Mouse (Mus musculus) stomach, postnatal 0 days (tissue): Measurements from ENCODE around the gene Mpp2. TPM values are rescaled to one million over a fixed set of nuclear protein-coding genes. Genes with fewer than 3 reads are reported as not detected.

ENCODE experiments used
- ATAC-seq: fragments of 200-750 bp; cut with Nextera tagmentation; 2 replicates; pipeline ENCODE4 v1.8.0; 2017; ENCODE audit not compliant: low FRiP score, low TSS enrichment
- DNase-seq: peaks from one replicate; pipeline ENCODE4 v3.0.0-alpha.2; 2016; ENCODE audit warnings: low spot score
- H3K27ac ChIP-seq: fragments of 300-500 bp; sonication (generic); replicated peaks from 2 replicates; pipeline ENCODE4 v1.5.1; 2014; ENCODE audit warnings: mild to moderate bottlenecking, control low read depth
- H3K27me3 ChIP-seq: fragments of 300-500 bp; sonication (generic); 2 replicates; pipeline ENCODE4 v1.6.1; 2014; ENCODE audit warnings: low read length; ENCODE audit not compliant: control insufficient read depth, insufficient read depth
- H3K36me3 ChIP-seq: fragments of 300-500 bp; sonication (generic); 2 replicates; pipeline ENCODE4 v1.6.1; 2014; ENCODE audit warnings: low read length, mixed read lengths; ENCODE audit not compliant: control insufficient read depth, insufficient read depth
- H3K4me1 ChIP-seq: fragments of 300-500 bp; sonication (generic); replicated peaks from 2 replicates; pipeline ENCODE4 v1.6.1; 2014; ENCODE audit warnings: antibody characterized with exemption; ENCODE audit not compliant: control insufficient read depth, insufficient read depth
- H3K4me2 ChIP-seq: fragments of 300-500 bp; sonication (generic); replicated peaks from 2 replicates; pipeline ENCODE4 v1.6.1; 2014; ENCODE audit warnings: low read depth, mild to moderate bottlenecking, control low read depth, moderate library complexity
- H3K4me3 ChIP-seq: fragments of 300-500 bp; sonication (generic); 2 replicates; pipeline ENCODE4 v1.5.1; 2014; ENCODE audit warnings: low read depth, low read length, control low read depth
- H3K9ac ChIP-seq: fragments of 300-500 bp; sonication (generic); 2 replicates; pipeline ENCODE4 v1.6.1; 2014; ENCODE audit warnings: mild to moderate bottlenecking, low read length, control low read depth, mixed read lengths
- H3K9me3 ChIP-seq: fragments of 300-500 bp; sonication (generic); 2 replicates; pipeline ENCODE4 v1.6.1; 2016; ENCODE audit warnings: low read length; ENCODE audit not compliant: control insufficient read depth
- CTCF ChIP-seq: IDR thresholded peaks from 2 replicates; pipeline ENCODE4 v1.5.1; 2016; ENCODE audit warnings: antibody characterized with exemption, low read depth, mild to moderate bottlenecking, moderate library complexity
- EP300 ChIP-seq: optimal IDR thresholded peaks from 2 replicates; pipeline ENCODE3; 2016; ENCODE audit warnings: antibody characterized with exemption
- WGBS: fragments of 180-500 bp; shearing (Covaris S2); extraction: QIAGEN DNeasy Blood & Tissue Kit; methylation state at CpG from one replicate; pipeline ENCODE4 v1.1.7; 2014; 5-methylcytosine and 5-hydroxymethylcytosine counted together
- polyA plus RNA-seq: library from polyadenylated mRNA; unstranded; fragments of >200 nt; fragmentation: Nextera tagmentation; extraction: Ambion mirVana; gene quantifications from 2 replicates; pipeline ENCODE4 v1.2.1, GENCODE M21; 2015

Mpp2 gene
- polyA plus RNA-seq, 1 experiment from 2014 or later: 2.8 TPM

- ATAC-seq (no peak), DNase-seq (peak; percentile 38)
- Histone ChIP-seq H3K4me3 (no peak overlapping the region), H3K9me3 (no peaks in the 10 kb centered on the region), H3K36me3 (peaks cover 2% of the 10 kb centered on the region; the same call in 1 of the 2 replicates), H3K4me1 (no peaks in the 10 kb centered on the region), H3K27ac (no peak overlapping the region), H3K27me3 (no peaks in the 10 kb centered on the region), H3K9ac (no peak overlapping the region), H3K4me2 (no peak overlapping the region)
- WGBS: 66% methylated on average over 15 of the region's 15 CpGs
- no peak for TF ChIP-seq EP300
- no peak for TF ChIP-seq CTCF
These were observed 79.2 kb downstream of the Mpp2 start for GRCm38 (mm10) chr11:102008954-102009637.

DNA sequence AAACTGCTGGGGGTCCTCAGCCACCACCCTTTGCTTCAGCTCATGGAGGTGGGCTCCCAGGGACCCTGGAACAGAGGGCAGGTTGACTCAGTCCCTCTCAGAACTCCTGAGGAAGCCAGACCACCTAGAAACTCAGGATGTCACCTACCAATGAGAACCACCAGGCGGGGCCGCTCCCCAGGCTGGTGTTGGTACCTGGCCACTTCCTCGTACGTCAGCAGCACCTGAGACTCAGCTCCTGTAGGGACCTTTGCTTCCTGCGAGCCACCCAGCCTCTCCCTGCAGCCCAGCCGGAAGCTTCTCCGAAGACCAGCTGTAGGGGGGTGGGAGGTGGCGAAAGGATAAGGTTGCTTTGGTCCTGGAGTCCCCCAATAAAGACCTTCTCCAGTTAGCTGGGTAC lies 79.9 kb downstream of the Mpp2 start:
- DNase-seq: peak; percentile 75
- no peaks in the 10 kb centered on the region for H3K9me3 ChIP-seq
- H3K36me3 ChIP-seq: peaks cover 2% of the 10 kb centered on the region; the same call in 1 of the 2 replicates
- no peaks in the 10 kb centered on the region for H3K4me1 ChIP-seq
- peak; percentile 79 for ATAC-seq
- WGBS: 77% methylated on average over 8 of the region's 8 CpGs
- no peak overlapping the region for H3K4me2 ChIP-seq
- no peak overlapping the region for H3K27ac ChIP-seq
- H3K27me3 ChIP-seq: no peaks in the 10 kb centered on the region
- no peak for TF ChIP-seq EP300
- TF ChIP-seq CTCF: peak; percentile 43
- no peak overlapping the region for H3K9ac ChIP-seq
- H3K4me3 ChIP-seq: no peak overlapping the region

Other genes with a start within 250 kb of the Mpp2 start
- 2.8 and 3.0 TPM in 2 replicates for gene Meox1, start 194.1 kb downstream of the Mpp2 start, polyA plus RNA-seq
- gene Sost, start 121.5 kb downstream of the Mpp2 start, polyA plus RNA-seq: 0.08 TPM in 1 of 2 replicates, not detected in the other
- gene Cfap97d1, start 104.2 kb downstream of the Mpp2 start, polyA plus RNA-seq: not detected in 2 replicates
- gene Dusp3, start 101.5 kb downstream of the Mpp2 start, polyA plus RNA-seq: 21.7 and 22.8 TPM in 2 replicates
- 3.3 and 3.4 TPM in 2 replicates for gene Mpp3, start 60.1 kb downstream of the Mpp2 start, polyA plus RNA-seq
- 3.0 and 3.4 TPM in 2 replicates for gene Cd300lg, start 47.0 kb downstream of the Mpp2 start, polyA plus RNA-seq
- gene Ppy, start 12.8 kb upstream of the Mpp2 start, polyA plus RNA-seq: 3.3 and 5.4 TPM in 2 replicates
- gene Pyy, start 19.3 kb upstream of the Mpp2 start, polyA plus RNA-seq: 63.0 and 64.3 TPM in 2 replicates
- 0.07 TPM in 1 of 2 replicates, not detected in the other for gene Nags, start 57.0 kb upstream of the Mpp2 start, polyA plus RNA-seq
- gene Tmem101, start 67.9 kb upstream of the Mpp2 start, polyA plus RNA-seq: 13.8 and 14.5 TPM in 2 replicates
- gene Lsm12, start 96.8 kb upstream of the Mpp2 start, polyA plus RNA-seq: 70.0 and 99.4 TPM in 2 replicates
- 19.2 and 19.4 TPM in 2 replicates for gene G6pc3, start 101.1 kb upstream of the Mpp2 start, polyA plus RNA-seq
- 33.8 and 43.3 TPM in 2 replicates for gene Hdac5, start 141.7 kb upstream of the Mpp2 start, polyA plus RNA-seq
- gene BC030867, start 160.4 kb upstream of the Mpp2 start, polyA plus RNA-seq: 2.2 and 2.7 TPM in 2 replicates
- gene Asb16, start 180.2 kb upstream of the Mpp2 start, polyA plus RNA-seq: 0.04 TPM in 1 of 2 replicates, not detected in the other
- gene Tmub2, start 196.4 kb upstream of the Mpp2 start, polyA plus RNA-seq: 30.3 and 31.3 TPM in 2 replicates
- 6.9 and 7.3 TPM in 2 replicates for gene Atxn7l3, start 208.1 kb upstream of the Mpp2 start, polyA plus RNA-seq
- 46.6 and 46.7 TPM in 2 replicates for gene Ubtf, start 231.2 kb upstream of the Mpp2 start, polyA plus RNA-seq